Mouse (Mus musculus) left cerebral cortex, postnatal 25 days (tissue): ENCODE data around the gene Rxfp1. TPM values are rescaled to one million over a fixed set of nuclear protein-coding genes. Genes with fewer than 3 reads are reported as not detected.
"Not testable (repeated sequence)": the region's sequence is repeated elsewhere in the genome, so short reads cannot be mapped to it uniquely, and the experiment has no call there.

Experiments
- DNase-seq, 2 experiments: peaks; one replicate each; pipeline ENCODE4 v3.0.0; 2022; ENCODE audit warnings: low spot score in 2 of 2, mixed read lengths in 1 of 2
- intact Hi-C: fragments of 180-260 bp; cut with DNase I; formaldehyde crosslinking; loops from one replicate; pipeline ENCODE4 v1.15.1; 2025
- total RNA-seq, 2 experiments: library from RNA; stranded (reverse); gene quantifications; 2 replicates each; pipeline ENCODE4 v1.2.3; 2021

Gene Rxfp1
- 10 to 100 TPM; 12.2 to 17.0 TPM for total RNA-seq

- peak in 1 of 2 experiments; percentile 6 for DNase-seq
- intact Hi-C loops = no loop called here
These were observed at the start of gene Rxfp1 for GRCm38 (mm10) chr3:79737780-79738179. TSS of gene Rxfp1 (minus strand) at chr3:79737880.

DNA sequence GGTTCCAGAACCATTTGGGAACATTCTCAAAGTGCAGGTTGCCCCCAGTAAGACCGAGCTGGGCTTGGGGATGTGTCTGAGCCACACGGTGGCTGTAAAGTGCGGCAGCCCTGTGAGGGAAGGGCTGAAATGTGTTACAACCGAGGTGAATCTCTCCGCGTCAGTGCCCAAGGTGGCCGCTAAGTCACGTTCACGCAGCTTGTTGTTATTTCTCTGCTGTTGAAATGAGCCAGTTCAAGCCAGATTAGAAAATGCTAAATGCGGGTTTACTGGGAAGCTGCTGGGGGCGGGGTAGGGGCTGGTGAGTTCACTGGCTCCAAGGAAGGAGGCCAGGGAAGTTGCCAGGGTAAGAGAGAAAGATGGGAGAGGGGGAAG lies 46.7 kb upstream of the Rxfp1 start:
- intact Hi-C loops = no loop called here
- no peak for DNase-seq

GRCm38 (mm10) chr3:79783630-79784361 lies 46.1 kb upstream of the Rxfp1 start:
- peak in 1 of 2 experiments; percentile 12 for DNase-seq
- intact Hi-C loops = no loop called here

DNA sequence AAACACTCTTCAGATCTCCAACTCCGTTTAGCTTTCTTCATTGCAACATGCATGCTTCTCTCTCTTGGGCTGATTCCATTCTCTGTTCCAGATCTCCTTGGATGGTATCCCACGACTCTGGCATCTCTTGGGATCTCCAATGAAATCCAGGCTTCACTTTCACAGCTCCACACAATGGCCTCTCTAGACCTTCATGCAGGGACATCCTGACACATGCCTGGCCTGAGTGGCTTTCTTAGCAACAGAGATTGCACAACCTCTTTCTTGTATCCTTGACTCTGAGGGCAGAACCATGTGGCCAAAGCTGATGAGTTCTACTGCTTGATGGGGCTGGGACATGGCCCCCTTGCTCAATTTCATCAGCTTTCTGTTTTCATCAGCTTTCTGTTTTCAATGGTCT lies 35.0 kb upstream of the Rxfp1 start:
- intact Hi-C loops = no loop called here
- no peak for DNase-seq

DNA sequence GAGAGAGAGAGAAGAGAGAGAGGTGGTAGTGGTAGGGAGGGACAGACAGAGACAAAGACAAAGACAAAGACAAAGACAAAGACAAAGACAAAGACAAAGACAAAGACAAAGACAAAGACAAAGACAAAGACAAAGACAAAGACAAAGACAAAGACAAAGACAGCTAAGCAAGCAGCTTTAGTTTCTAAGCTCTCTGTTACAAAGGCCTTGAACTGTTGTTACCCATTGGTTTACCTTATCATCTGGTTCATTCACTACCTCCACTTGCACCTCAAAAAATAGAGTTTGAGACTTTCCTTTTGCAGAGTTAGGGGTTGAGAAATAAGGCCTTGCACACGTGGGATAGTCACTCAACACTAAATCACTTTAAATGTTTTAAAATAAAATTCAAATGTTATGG lies 16.1 kb upstream of the Rxfp1 start:
- intact Hi-C loops = no loop called here
- DNase-seq = no peak

- no peak for DNase-seq
- intact Hi-C loops = loop anchor here (10.0 kb wide), 1 partner anchor 72 kb away; no protein-coding TSS in a partner anchor
These were observed 8.9 kb upstream of the Rxfp1 start for GRCm38 (mm10) chr3:79746585-79746984.

GRCm38 (mm10) chr3:79745101-79745500 lies 7.4 kb upstream of the Rxfp1 start:
- intact Hi-C loops = loop anchor here (10.0 kb wide), 1 partner anchor 70 kb away; no protein-coding TSS in a partner anchor
- peak; percentile 42 to 78 for DNase-seq

DNA sequence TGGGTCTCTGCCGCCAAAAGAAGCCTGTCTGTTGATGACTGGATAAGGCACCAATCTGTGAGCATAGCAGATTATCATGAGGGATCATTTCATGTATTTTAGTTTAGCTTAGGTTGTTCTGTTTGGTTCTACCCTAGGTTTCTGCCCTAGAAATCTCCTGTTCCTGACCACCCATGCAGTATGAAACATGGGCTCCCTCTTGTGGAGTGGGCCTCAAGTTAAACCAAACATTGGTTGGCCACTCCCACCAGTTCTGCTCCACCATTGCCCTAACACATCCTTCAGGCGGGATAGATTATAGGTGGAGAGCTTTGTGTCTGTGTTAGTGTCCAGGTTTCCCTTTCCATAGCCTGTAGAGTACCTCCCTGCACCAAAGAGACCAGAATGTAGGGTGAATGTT lies 6.7 kb upstream of the Rxfp1 start:
- intact Hi-C loops = loop anchor here (10.0 kb wide), 1 partner anchor 70 kb away; no protein-coding TSS in a partner anchor
- peak in 1 of 2 experiments; percentile 10 for DNase-seq

DNA sequence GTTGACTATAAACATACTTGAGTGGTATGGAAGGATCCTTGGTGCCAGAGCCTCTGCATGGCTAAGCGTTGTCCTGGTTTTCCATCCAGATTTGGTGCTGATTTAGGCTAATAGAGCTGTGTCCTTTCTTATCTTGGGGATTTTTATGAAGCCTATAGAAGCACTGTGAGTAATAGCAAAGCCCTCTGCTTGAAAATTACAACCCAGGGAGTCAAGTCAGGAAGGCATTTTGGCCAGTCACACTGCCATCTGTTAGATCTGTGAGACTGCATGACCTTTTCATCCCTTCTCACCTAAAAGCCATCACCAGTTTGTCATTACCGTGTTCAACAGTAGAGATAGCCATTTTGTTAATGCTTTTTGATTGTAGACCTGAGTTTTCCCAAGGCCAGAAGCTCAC lies 2.7 kb upstream of the Rxfp1 start:
- no peak for DNase-seq
- intact Hi-C loops = loop anchor here (10.0 kb wide), 1 partner anchor 66 kb away; no protein-coding TSS in a partner anchor

DNA sequence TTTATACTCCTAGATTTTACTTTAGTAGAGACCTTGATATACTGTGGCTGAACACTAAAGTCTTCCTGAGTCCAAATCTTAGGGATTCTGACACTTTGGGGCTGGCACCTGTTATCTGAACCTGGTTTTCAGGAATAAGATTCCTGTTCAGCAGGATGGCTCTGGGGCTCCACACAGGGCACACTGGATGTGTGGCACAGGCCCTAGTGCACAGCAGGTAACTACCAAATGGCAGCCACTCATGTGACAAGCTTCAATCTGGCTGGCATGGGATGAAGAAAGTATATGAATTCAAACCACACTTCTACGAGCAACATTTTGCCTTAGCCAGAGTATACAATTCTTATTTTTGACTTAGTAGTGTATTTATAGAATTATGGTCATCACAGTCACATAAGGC lies 771 bp upstream of the Rxfp1 start:
- intact Hi-C loops = no loop called here
- no peak for DNase-seq

DNA sequence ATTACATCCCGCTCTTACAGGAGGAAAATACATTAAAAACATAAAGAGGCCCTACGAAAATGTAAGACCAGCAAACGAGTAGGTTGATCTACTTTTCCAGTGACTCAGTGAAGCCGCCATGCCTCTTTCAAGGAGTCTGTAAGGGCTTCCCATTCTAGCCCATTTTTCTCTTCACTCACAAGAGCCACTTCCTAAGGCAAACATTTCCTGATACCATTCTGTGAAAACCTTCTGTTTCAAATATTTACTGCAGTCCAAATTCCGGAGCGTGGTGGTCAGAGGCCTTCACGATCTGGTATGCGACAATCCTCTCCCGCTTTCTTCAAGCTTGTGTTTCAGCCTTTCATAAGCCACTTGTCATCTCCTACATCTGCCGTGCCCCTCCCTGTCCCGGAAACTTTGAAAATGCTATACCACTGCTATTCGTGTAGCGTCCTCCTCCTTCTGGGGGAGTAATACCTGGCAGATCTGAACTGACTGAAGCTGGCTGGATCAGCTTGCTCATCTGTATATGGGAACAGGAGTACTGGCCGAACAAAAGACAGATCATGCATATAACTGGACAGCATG lies 11.1 kb downstream of the Rxfp1 start:
- peak in 1 of 2 experiments; percentile 5 for DNase-seq
- intact Hi-C loops = no loop called here

- DNase-seq = no peak
- intact Hi-C loops = no loop called here
These were observed 16.8 kb downstream of the Rxfp1 start for GRCm38 (mm10) chr3:79720756-79721484.

- DNase-seq = no peak
- intact Hi-C loops = no loop called here
These were observed 31.2 kb downstream of the Rxfp1 start for GRCm38 (mm10) chr3:79706436-79706835.

- peak in 1 of 2 experiments; percentile 29 for DNase-seq
- intact Hi-C loops = no loop called here
These were observed 34.5 kb downstream of the Rxfp1 start for GRCm38 (mm10) chr3:79703135-79703534.

DNA sequence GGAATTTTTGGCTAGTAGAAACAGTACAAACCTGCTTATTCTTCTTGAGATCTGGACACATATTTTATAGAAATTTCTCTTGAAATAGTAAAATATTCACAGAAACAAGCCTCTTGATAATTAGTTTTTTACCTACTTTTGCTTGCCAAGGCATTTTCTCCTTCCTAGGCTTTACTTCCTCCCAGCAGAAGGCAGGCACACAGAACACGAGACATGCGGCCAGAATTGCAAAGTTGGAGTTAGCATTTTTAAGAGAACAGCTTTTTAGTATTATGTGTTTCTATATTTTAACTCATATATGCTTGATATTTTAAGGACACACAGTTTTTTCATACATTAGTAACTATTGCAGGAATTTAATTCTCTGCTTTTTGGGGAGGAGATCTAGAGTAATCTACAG lies 45.7 kb downstream of the Rxfp1 start:
- intact Hi-C loops = no loop called here
- peak in 1 of 2 experiments; percentile 22 for DNase-seq

DNA sequence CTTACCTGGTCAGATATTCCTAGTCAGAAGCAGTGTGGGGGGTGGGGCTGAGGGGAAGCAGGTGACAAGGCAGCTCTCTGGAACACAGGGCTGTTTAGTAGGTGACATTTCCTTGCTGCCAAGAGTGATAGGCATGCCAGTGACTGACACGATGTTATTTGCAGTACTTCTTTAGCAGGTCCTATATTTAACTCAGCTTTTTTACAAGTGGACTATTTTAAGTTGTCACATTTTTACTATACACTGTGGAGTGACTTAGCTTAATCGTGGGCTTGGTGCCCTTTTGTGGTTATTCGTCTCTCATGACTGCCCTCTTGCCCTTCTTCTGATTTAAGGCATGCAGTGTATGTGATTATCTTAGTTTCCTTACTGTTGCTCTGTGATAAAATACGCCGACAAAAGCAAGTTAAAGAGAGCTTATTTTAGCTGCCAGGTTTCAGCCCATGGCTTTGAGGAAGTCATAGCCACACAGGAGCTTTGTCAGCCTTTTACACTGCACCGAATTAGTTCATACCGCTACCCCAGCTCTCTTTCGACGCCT lies 47.5 kb downstream of the Rxfp1 start:
- intact Hi-C loops = no loop called here
- DNase-seq = peak; percentile 8 to 25

- intact Hi-C loops, DNase-seq: not testable (repeated sequence)
These were observed 49.6 kb downstream of the Rxfp1 start for GRCm38 (mm10) chr3:79688101-79688500.

GRCm38 (mm10) chr3:79683529-79683928 lies 54.2 kb downstream of the Rxfp1 start:
- intact Hi-C loops = no loop called here

DNA sequence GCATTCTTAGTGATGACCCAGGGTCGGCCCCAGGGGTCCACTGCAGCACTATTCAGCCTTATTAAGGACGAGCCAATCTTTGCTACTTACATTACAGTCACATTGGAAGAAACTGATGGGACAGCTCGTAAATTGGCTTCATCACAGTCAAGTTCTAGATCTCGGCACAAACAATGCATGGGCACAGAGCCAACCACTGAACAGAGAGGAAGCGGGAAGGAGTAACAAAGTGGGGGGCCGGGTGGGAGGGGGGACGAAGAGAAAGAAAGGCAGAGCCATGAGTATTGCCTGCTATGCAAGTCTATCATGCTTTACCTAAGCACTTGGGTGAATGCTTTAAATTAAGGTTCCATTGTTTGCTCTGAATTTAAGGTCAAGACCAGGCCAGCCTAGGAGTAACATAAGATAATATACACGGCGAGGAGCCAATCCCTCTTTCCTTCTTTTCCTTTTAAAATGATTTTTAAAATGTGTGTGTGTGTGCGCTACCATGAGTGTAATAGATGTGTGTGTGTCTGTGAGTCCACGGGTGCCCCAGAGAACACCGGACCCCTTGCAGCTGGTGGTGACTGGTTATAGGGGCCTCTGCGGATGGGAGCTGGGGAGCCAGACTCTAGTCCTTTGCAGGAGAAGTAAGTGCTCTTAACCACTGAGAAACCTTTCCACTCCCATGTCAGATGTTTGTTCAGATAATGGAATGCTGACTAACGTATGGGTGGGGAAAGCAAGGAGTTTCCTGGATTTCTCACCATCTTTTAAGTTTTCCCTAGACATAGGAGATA lies 55.1 kb downstream of the Rxfp1 start:
- intact Hi-C loops = no loop called here
- no peak for DNase-seq

More at GRCm38 (mm10) chr3:79683529-79683928, 54.2 kb downstream of the Rxfp1 start:
- DNase-seq = no peak
